Mouse (Mus musculus): Measurements from ENCODE around the gene Mical3. TPM values are rescaled to one million over a fixed set of nuclear protein-coding genes. Genes with fewer than 3 reads are reported as not detected.

Mical3 gene
- total and polyA plus RNA-seq, 2 experiments from 2014 or later, result 17.5 to 78.7 TPM

- WGBS, result 52% methylated on average over 4 of the region's 4 CpGs
- Histone ChIP-seq H3K27ac (ENCODE audit: low read depth, low read length) (no peak overlapping the region), H3K27me3 (ENCODE audit: insufficient read depth, low read length) (no peaks in the 10 kb centered on the region), H3K4me2 (ENCODE audit: low read depth) (no peak overlapping the region), H3K4me3 (ENCODE audit: low read depth, low read length) (no peak overlapping the region), H3K9me3 (ENCODE audit: low read length) (no peaks in the 10 kb centered on the region), H3K4me1 (ENCODE audit: insufficient read depth) (peaks cover 10% of the 10 kb centered on the region), H3K9ac (no peak overlapping the region), H3K36me3 (ENCODE audit: insufficient read depth) (no peaks in the 10 kb centered on the region; the same call in 1 of the 2 replicates)
- no peak for TF ChIP-seq CTCF (IDR thresholded peaks at IDR 0.05; ENCODE audit: low read depth)
- DNase-seq (no peak), ATAC-seq (no peak)
These were observed 25.1 kb downstream of the Mical3 start for GRCm38 (mm10) chr6:121105726-121106125.

GRCm38 (mm10) chr6:121103406-121104171 is 27.2 kb downstream of the Mical3 start:
- Histone ChIP-seq H3K4me3 (ENCODE audit: low read depth, low read length) (no peak overlapping the region), H3K27ac (ENCODE audit: low read depth, low read length) (no peak overlapping the region), H3K36me3 (ENCODE audit: insufficient read depth) (no peaks in the 10 kb centered on the region; the same call in 1 of the 2 replicates), H3K9me3 (ENCODE audit: low read length) (no peaks in the 10 kb centered on the region), H3K4me2 (ENCODE audit: low read depth) (no peak overlapping the region), H3K4me1 (ENCODE audit: insufficient read depth) (peaks cover 2% of the 10 kb centered on the region), H3K27me3 (ENCODE audit: insufficient read depth, low read length) (no peaks in the 10 kb centered on the region), H3K9ac (no peak overlapping the region)
- ATAC-seq (no peak), DNase-seq (no peak)
- no peak for TF ChIP-seq CTCF (IDR thresholded peaks at IDR 0.05; ENCODE audit: low read depth)
- WGBS, result 94% methylated on average over 14 of the region's 14 CpGs

DNA sequence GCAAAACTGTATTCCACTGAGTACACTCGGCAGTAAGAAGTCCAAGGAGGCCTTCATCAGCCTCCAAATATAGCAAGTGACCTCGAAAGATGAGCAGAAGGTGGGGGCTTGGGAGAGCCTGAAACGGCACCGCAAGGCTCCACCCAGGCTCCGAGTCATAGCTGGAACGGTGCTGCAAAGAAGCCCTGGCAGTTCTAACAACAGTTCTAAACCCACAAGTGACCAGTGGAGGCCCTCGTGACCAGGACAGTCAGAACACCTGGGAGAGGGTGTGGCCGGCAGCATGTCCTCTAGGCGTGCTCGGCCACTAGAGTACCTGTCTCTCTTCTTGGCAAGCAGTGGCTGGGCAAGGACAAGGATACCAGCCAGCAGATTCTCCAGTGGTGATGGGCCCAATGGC is 27.9 kb downstream of the Mical3 start:
- TF ChIP-seq CTCF (IDR thresholded peaks at IDR 0.05; ENCODE audit: low read depth), result no peak
- H3K36me3 ChIP-seq (ENCODE audit: insufficient read depth), result no peaks in the 10 kb centered on the region; the same call in 1 of the 2 replicates
- ATAC-seq, result no peak
- no peak overlapping the region for H3K9ac ChIP-seq
- no peaks in the 10 kb centered on the region for H3K27me3 ChIP-seq (ENCODE audit: insufficient read depth, low read length)
- H3K4me1 ChIP-seq (ENCODE audit: insufficient read depth), result peaks cover 8% of the 10 kb centered on the region; the same call in 1 of the 2 replicates
- H3K27ac ChIP-seq (ENCODE audit: low read depth, low read length), result no peak overlapping the region
- H3K4me3 ChIP-seq (ENCODE audit: low read depth, low read length), result no peak overlapping the region
- no peak for DNase-seq
- H3K4me2 ChIP-seq (ENCODE audit: low read depth), result no peak overlapping the region
- 87% methylated on average over 10 of the region's 10 CpGs for WGBS
- H3K9me3 ChIP-seq (ENCODE audit: low read length), result no peaks in the 10 kb centered on the region

DNA sequence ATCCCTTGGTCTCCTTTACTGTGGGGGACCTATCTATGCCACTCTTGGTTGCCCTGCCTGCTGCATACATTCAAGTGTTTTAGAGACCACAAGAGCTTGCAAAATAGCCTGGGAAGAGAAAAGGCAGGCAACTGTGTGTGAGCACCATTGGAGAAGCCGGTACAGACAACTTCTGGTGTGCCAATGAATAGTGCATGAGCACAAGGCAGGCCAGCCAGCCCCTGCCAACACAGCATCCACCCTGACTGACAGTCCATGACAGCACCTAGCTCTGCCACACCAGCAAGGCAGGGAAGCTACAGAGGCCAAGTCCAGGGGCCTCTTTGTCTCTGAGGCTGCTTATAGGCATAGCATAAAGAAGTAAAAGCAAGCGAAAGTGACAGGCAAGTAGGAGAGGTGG is 28.7 kb downstream of the Mical3 start:
- ATAC-seq, result no peak
- Histone ChIP-seq H3K4me2 (ENCODE audit: low read depth) (no peak overlapping the region), H3K9ac (no peak overlapping the region), H3K36me3 (ENCODE audit: insufficient read depth) (no peaks in the 10 kb centered on the region; the same call in 1 of the 2 replicates), H3K27me3 (ENCODE audit: insufficient read depth, low read length) (no peaks in the 10 kb centered on the region), H3K9me3 (ENCODE audit: low read length) (no peaks in the 10 kb centered on the region), H3K4me3 (ENCODE audit: low read depth, low read length) (no peak overlapping the region), H3K4me1 (ENCODE audit: insufficient read depth) (peaks cover 10% of the 10 kb centered on the region; the same call in 1 of the 2 replicates), H3K27ac (ENCODE audit: low read depth, low read length) (no peak overlapping the region)
- TF ChIP-seq CTCF (IDR thresholded peaks at IDR 0.05; ENCODE audit: low read depth), result no peak
- DNase-seq, result no peak
- 58% methylated on average over 2 of the region's 2 CpGs for whole genome bisulfite sequencing

- H3K9me3 ChIP-seq (ENCODE audit: low read length), result no peaks in the 10 kb centered on the region
- H3K27me3 ChIP-seq (ENCODE audit: insufficient read depth, low read length), result no peaks in the 10 kb centered on the region
- DNase-seq (no peak), ATAC-seq (no peak)
- peaks cover 10% of the 10 kb centered on the region; the same call in 1 of the 2 replicates for H3K4me1 ChIP-seq (ENCODE audit: insufficient read depth)
- H3K9ac ChIP-seq, result no peak overlapping the region
- no peaks in the 10 kb centered on the region; the same call in 1 of the 2 replicates for H3K36me3 ChIP-seq (ENCODE audit: insufficient read depth)
- H3K4me2 ChIP-seq (ENCODE audit: low read depth), result no peak overlapping the region
- no peak overlapping the region for H3K4me3 ChIP-seq (ENCODE audit: low read depth, low read length)
- 91% methylated on average over 5 of the region's 5 CpGs for WGBS
- no peak overlapping the region for H3K27ac ChIP-seq (ENCODE audit: low read depth, low read length)
- no peak for TF ChIP-seq CTCF (IDR thresholded peaks at IDR 0.05; ENCODE audit: low read depth)
These were observed 29.6 kb downstream of the Mical3 start for GRCm38 (mm10) chr6:121101201-121101600.

DNA sequence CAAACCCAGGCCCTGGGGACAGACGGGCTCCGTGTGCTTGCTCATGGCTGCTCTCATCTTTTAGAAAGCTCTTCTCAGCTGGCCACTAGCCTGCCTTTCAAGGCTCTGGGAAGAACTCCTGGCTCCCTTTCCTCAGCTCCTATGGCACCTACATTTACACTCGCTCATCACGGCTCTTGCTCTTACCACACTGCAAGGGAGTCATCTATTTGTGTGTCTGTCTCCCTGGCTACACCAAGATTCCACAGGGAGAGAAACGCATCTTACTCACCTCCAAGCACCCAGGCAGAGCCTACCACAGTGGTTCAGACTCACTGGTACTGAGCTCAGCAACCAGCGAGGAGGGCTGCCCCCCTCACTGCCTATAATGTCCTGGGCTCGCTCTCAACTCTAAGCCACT is 31.0 kb downstream of the Mical3 start:
- H3K27ac ChIP-seq (ENCODE audit: low read depth, low read length), result peak overlapping the region; percentile 40; the same call in 1 of the 2 replicates
- 82% methylated on average over 7 of the region's 7 CpGs for WGBS
- no peak for ATAC-seq
- H3K9ac ChIP-seq, result no peak overlapping the region; the same call in 1 of the 2 replicates
- no peak overlapping the region for H3K4me3 ChIP-seq (ENCODE audit: low read depth, low read length)
- H3K27me3 ChIP-seq (ENCODE audit: insufficient read depth, low read length), result no peaks in the 10 kb centered on the region
- DNase-seq, result no peak
- H3K36me3 ChIP-seq (ENCODE audit: insufficient read depth), result no peaks in the 10 kb centered on the region; the same call in 1 of the 2 replicates
- no peaks in the 10 kb centered on the region for H3K9me3 ChIP-seq (ENCODE audit: low read length)
- no peak overlapping the region for H3K4me2 ChIP-seq (ENCODE audit: low read depth)
- no peak for TF ChIP-seq CTCF (IDR thresholded peaks at IDR 0.05; ENCODE audit: low read depth)
- peaks cover 10% of the 10 kb centered on the region; the same call in 1 of the 2 replicates for H3K4me1 ChIP-seq (ENCODE audit: insufficient read depth)

DNA sequence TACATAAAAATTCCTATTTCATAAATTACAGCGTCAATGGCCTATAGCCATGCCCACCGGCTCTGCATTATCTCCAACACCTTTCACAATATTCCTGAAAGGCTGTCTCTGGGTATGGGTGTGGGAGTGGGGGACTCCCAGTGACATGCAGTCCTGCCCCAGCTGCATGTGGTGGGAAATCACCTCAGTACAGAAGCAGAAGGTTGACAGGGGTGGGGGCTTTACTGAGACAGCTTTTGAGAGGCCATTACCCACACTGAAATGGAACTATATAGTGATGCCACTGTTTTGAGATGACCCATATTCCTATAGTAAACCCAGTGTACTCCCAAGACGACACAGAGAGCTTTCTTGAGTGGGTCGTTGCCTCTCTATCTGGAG is 31.6 kb downstream of the Mical3 start:
- Histone ChIP-seq H3K9ac (no peak overlapping the region), H3K27ac (ENCODE audit: low read depth, low read length) (0 out of 2 replicates have a peak overlapping the region, but pooled peaks have one; percentile 40), H3K4me3 (ENCODE audit: low read depth, low read length) (no peak overlapping the region), H3K36me3 (ENCODE audit: insufficient read depth) (no peaks in the 10 kb centered on the region; the same call in 1 of the 2 replicates), H3K9me3 (ENCODE audit: low read length) (no peaks in the 10 kb centered on the region), H3K4me1 (ENCODE audit: insufficient read depth) (peaks cover 10% of the 10 kb centered on the region; the same call in 1 of the 2 replicates), H3K4me2 (ENCODE audit: low read depth) (no peak overlapping the region), H3K27me3 (ENCODE audit: insufficient read depth, low read length) (no peaks in the 10 kb centered on the region)
- TF ChIP-seq CTCF (IDR thresholded peaks at IDR 0.05; ENCODE audit: low read depth), result no peak
- no peak for DNase-seq
- WGBS, result 80% methylated on average over 4 of the region's 4 CpGs
- ATAC-seq, result no peak; the same call in 1 of the 2 replicates

Data from forebrain, postnatal 0 days (tissue).